Mouse (Mus musculus) left cerebral cortex, postnatal 25 days (tissue): ENCODE data around the gene Trim12c. TPM values are rescaled to one million over a fixed set of nuclear protein-coding genes. Genes with fewer than 3 reads are reported as not detected.
"Not testable (repeated sequence)": the region's sequence is repeated elsewhere in the genome, so short reads cannot be mapped to it uniquely, and the experiment has no call there.

Experiments
- DNase-seq, 2 experiments: peaks; one replicate each; pipeline ENCODE4 v3.0.0; 2022; ENCODE audit warnings: low spot score in 2 of 2, mixed read lengths in 1 of 2
- intact Hi-C: fragments of 180-260 bp; cut with DNase I; formaldehyde crosslinking; loops from one replicate; pipeline ENCODE4 v1.15.1; 2025
- total RNA-seq, 2 experiments: library from RNA; stranded (reverse); gene quantifications; 2 replicates each; pipeline ENCODE4 v1.2.3; 2021

The Trim12c gene
- 1 to 10 TPM in 1 of 2 experiments, under 1 TPM in 1; 0.94 to 1.5 TPM for total RNA-seq

GRCm38 (mm10) chr7:104352717-104353599 is at the start of gene Trim12c:
Gene Trim12c, minus strand, starts transcription at chr7:104353362.
- intact Hi-C loops, result no loop called here
- DNase-seq, result peak; percentile 1 to 7

GRCm38 (mm10) chr7:104401140-104401539 is 48.0 kb upstream of the Trim12c start:
- intact Hi-C loops, result no loop called here
- no peak for DNase-seq

DNA sequence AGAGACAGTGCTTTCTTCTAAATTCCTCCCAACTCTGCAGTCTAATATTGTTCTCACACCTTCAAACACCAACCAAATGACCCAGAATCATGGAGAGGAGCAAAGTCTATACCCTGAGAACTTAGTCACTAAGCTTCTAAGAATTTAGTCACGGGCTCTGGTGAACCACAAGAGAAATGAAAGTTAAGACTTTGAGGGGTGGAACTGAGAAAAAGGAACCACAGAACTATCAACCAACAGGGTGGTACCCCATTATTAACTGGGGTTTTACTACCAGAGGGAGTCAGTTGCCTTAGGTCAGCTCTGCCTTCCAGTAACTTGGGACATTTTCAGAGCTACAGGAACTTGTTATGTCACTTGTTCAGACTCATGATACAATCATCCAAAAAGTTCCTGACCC is 47.5 kb upstream of the Trim12c start, which contains the start of gene Trim30c:
TSS of gene Trim30c (minus strand) at position 140 of the 400 bp plus-strand sequence.
- intact Hi-C loops, result no loop called here
- DNase-seq, result no peak

GRCm38 (mm10) chr7:104398492-104398891 is 45.3 kb upstream of the Trim12c start:
- intact Hi-C loops, result no loop called here
- no peak for DNase-seq

DNA sequence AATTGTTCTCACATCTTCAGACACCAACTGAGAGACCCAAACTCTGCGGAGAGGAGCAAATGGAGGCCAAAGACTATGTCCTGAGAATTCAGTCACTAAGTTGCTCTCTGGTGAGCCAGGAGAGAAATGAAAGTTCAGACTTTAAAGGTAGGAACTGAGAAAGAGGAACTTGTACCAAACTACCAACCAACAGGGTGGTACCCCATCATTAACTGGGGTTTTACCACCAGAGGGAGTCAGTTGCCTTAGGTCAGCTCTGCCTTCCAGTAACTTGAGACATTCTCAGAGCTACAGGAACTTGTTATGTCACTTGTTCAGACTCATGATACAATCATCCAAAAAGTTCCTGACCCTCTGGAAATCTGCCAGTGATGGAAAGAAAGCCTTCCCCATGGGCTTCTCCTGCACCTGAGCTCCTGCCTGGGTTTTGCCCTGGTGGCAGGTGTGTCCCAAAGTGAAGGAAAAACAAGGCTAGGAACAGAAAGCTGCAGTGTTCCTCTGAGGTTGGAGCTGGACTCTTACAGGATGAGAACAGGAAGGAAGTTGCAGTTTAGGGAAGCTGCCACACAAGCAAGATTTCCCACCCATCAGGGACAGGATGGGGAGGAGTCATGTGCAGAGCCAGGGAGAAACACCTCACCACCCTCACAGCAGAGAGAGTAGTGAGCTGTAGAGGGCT is 16.7 kb upstream of the Trim12c start, which contains the start of gene Trim30b:
TSS of gene Trim30b (minus strand) at position 149 of the 679 bp plus-strand sequence.
- intact Hi-C loops, result no loop called here
- peak; percentile 1 to 2 for DNase-seq

- intact Hi-C loops, result no loop called here
- DNase-seq, result no peak
Observed at GRCm38 (mm10) chr7:104366339-104366738, 13.2 kb upstream of the Trim12c start.

- intact Hi-C loops, result no loop called here
- no peak for DNase-seq
Observed at GRCm38 (mm10) chr7:104353600-104353967, 422 bp upstream of the Trim12c start.

DNA sequence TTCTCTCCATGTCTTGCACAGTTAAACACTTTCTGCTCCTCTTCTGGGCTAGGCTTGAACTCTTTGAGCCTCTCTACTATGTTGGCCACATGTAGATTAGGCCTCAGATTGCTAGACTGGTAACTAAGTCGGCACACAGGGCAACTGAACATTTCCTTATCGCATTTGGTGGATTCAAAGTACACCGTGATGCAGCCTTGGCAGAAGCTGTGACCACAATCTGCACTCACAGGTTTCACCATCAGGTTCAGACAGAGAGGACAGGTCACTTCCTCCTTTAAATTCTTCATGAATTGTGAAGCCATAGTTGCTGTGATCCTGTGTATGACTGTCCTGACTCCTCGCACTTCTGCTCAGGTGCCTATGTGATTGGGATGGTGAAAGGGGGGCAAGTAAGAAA is 5.1 kb downstream of the Trim12c start:
- intact Hi-C loops, DNase-seq: not testable (repeated sequence)

DNA sequence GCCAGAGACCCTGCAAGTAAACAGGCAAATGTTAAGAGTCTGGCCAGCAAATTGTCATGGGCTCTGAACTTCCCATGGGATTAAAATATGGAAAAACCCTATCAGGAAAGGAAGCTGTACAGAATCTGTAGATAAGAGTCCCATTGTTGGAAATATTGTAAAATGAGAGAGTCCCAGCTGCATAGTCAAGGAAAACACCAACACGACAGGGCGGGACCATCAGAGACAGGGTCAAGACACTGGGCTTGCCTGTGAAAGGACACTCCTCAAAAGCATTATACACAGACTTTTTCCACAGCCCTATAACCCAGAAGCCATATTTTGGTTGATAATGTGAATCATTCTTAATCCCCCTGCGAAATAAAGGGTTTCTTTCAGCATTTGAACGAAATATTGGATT is 12.4 kb downstream of the Trim12c start:
- DNase-seq, intact Hi-C loops: not testable (repeated sequence)

DNA sequence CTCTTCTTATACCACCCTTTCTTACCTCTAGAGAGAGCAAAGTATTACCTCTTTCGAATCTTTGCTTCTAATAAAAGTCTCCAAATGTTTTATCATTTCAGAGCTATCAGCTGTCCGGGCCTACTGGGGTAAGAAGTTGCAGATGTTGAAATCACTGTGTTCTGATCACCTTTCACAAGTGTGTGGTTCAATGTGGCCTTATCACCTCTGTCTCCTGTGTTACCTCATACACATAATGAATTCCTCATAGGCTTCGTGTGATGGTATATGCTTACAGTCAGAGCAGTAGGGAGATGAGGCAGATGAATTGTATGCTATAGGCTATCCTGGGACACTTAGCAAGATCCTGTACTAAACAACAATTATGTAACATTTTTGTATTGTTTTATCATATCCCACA is 17.6 kb downstream of the Trim12c start:
- intact Hi-C loops, DNase-seq: not testable (repeated sequence)

DNA sequence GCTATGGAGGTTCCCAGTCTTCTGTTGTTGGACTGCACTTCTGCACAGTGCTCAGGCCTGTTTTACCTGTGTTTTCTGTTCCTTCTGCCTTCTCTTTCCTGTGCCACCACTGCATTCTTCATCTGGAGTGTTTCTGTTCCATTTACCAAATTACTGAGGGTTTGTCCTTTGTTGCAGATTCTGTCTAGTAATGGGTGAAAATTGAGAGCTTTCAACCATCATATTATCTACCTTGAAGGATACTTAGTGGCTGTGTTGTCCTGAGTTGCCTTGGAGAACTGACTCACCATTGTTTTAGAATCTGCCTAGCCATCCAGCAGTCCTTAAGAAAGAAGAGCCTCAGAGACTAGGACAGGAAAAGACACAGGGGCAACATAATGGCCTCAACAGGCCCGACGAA is 24.0 kb downstream of the Trim12c start, which contains the start of gene Trim34b:
TSS of gene Trim34b (plus strand) at position 301 of the 400 bp plus-strand sequence.
- DNase-seq, result not testable (repeated sequence)
- intact Hi-C loops, result loop anchor here (10.0 kb wide), 1 partner anchor 104 kb away; no protein-coding TSS in a partner anchor

GRCm38 (mm10) chr7:104322028-104322427 is 31.1 kb downstream of the Trim12c start:
- no peak for DNase-seq
- intact Hi-C loops, result loop anchor here (10.0 kb wide), 1 partner anchor 97 kb away; no protein-coding TSS in a partner anchor

DNA sequence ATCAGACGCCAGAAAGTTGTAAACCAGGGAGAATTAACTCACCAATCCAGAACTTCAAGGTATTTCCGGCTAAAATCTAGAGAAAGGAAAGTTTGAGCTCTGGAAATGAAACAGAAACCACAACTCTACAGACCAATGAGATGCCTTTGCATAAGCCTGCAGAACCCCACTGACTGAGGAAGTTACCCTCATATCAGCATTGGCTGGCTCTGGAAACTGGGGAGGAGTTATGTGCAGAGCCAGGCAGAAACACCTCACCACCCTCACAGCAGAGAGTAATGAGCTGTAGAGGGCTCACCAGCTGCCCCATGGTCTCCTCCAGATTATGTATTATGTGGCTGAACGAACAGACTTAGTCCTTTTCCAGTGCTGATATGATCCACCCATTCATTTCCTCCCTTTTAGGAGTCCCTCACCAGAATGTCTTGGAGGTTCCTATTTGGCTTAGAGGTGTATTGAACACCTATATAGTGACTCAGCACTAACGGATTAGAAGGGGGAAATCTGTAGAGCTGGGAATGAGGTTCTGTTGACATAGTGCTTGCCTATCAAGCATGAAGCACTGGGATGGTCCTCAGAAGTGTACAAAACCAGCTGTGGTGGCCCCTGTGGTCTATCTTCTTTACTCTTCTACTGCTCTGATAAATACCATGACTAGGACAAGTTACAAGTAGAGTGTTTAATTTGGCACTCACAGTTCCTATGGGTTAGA is 37.6 kb downstream of the Trim12c start, which contains the start of gene Trim12a:
TSS of gene Trim12a (minus strand) at position 98 of the 712 bp plus-strand sequence.
- intact Hi-C loops, DNase-seq: not testable (repeated sequence)

GRCm38 (mm10) chr7:104314796-104315353 is 38.3 kb downstream of the Trim12c start:
- no peak for DNase-seq
- intact Hi-C loops, result no loop called here

DNA sequence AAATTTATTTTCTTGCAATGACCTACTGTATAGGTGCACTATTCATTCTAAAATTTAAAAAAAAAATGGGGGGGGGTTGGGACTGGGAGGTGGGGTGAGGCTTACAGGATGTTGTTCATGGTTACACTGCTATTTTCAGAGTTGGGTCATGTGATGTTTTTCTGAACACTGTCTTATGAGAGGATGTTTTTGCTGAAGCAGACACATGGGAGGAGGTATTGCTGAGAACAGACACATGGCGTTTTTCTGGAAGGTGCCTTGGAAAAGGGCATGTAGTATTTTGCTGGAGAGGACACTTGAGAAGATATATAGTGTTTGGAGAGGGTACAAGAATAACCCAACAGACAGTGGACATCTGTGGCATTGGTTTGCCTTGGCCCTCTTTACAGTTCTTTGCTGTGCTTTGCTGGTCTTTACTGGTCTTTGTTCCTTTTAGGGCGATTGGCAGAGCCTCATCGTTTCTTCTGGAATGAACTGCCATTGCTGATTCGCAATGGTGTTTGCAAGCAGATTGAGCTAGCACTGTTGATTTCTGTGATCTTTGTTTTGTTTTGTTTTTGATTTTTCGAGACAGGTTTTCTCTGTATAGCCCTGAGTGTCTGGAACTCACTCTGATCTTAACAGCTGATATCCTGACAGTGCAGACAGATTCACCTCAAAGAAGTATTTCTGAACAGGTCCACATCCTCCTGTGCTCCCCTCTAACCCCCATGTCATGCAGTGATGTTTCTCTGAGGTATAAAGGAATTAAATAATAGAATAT is 61.3 kb downstream of the Trim12c start:
- intact Hi-C loops, result no loop called here
- DNase-seq, result no peak

- no peak for DNase-seq
- intact Hi-C loops, result no loop called here
Observed at GRCm38 (mm10) chr7:104290641-104291040, 62.5 kb downstream of the Trim12c start.
